Mouse (Mus musculus) heart, adult 9 months (tissue): ENCODE data around the gene Prom1.

Experiments used
- DNase-seq, 2 experiments: peaks; one replicate each; pipeline ENCODE4 v3.0.0; 2022; ENCODE audit warnings: low spot score in 2 of 2

Gene Prom1

DNA sequence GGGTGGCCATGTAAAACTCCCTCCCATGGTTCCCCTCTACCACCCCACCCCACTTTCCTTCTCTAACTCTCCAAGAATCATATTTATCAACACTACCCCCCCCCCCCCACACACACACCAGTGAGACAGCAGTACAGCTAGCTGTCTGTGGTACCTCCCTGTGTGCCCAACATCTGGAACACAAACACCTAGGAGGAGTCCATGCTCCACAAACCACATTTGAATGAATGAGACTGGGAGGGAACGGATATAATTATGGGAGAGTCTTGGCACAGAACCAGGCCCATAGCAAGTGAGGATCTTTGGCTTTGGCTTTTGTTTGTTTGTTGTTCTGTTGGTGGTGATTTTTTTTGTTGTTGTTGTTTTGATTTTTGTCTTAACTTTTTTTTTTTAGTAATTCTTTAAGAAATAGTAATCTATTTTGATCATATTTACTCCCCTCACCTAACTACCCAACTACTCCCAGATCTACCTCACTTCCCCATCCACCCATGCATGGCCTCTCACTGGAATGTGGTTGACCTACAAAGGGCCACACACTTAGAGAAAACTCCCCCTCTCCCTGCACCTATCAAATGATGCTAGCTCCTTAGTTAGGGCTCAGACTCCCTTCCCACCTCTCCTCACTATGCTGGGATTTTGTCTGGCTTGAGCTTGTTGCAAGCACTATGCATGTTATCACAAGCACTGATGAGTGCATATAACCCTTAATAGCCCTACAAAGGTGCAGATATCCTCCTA, 124.8 kb downstream of the Prom1 start:
- no peak for DNase-seq

DNA sequence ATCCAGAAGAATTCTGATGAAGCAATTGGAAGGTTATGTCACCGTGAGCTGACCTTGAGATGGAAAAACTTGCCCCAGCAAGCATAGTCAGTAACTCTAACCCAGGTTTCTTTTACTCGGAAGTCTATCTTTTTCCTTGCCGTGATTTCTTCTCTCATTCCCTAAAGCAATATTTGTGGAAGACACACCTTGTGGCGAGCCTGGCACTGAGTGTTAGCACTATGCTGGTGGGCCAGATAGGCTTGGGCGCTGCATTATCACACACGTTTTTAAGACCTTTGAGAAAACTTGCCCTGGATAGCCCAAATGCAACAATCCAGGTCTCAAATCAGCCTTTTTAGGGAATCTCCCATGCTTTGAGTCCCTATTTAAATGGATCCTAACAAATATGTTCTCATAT, 127.7 kb downstream of the Prom1 start:
- DNase-seq: no peak

DNA sequence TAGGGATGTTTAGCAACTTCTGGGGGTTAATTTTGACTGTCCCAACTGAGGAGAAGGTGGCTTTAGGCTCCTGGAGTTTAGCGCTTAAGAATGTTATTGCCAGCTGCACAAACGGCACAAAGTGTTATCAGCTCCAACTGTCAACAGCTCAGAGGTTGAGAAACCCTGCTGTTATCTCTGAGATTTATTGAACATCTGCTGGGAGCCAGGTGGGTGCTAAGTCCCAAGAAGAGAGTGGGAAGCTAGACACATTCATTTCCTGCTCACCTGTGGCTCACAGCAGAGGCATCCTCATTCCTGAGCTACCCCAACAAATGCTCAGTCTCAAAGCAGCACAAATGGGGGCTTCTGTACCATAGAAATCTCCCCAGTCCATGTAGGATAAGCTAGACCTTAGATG, 130.7 kb downstream of the Prom1 start:
- DNase-seq: no peak

DNA sequence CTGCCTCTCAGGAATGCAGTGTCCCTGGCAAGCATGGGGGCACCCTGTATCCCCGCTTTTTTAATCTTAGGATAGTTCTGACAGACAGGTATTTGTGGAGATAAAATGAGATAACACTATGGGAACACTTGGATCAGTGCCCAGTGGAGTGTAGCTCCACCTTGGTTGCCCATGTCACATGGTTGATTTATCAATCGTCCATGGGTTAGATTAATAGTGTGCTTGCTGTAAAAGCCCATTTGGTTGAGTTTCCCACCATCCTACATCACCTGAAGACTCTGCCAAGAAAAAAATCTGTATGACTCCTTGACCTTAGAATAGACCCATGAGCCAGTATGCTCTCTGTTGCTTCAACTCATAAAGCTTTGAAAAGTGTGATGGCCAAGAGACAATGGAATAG, 131.3 kb downstream of the Prom1 start:
- DNase-seq: no peak

DNA sequence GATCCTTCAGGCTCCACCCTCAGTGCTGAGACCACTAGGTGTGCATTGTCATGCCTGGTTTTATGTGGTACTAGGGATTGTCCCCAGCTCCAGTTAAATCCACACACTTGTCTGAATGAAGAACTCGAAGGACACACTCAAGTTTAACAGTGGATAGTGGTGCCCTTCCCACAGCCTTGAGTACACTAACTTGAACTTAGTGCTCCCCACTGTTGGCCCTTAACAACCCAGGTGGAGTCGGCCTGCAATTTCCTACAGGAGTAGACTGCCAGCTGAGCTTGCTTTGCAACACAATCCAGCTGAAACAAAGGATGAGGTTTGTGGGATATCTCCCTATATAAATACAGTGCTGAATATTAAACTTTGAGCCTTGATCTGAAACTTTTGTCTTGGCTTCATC, 133.2 kb downstream of the Prom1 start:
- DNase-seq: no peak

DNA sequence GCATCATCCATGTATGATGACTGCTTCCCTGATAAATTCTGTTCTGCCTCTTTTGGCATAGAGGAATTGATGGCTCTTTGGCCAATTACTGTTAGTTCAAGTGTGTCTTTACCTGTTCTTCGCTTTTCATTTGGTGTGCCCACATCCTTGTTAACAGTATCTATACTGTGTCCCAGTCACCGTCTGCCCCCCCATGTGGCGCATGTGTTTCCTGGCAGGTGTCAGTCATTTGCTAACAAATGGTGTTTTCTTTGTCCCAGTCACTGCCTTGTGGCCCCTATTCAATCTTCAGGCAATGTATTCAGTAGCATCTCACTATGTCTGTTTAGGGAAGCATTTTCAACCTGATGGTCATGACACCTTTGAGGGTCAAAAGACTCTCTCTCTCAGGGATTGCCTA, 140.8 kb downstream of the Prom1 start:
- no peak for DNase-seq

DNA sequence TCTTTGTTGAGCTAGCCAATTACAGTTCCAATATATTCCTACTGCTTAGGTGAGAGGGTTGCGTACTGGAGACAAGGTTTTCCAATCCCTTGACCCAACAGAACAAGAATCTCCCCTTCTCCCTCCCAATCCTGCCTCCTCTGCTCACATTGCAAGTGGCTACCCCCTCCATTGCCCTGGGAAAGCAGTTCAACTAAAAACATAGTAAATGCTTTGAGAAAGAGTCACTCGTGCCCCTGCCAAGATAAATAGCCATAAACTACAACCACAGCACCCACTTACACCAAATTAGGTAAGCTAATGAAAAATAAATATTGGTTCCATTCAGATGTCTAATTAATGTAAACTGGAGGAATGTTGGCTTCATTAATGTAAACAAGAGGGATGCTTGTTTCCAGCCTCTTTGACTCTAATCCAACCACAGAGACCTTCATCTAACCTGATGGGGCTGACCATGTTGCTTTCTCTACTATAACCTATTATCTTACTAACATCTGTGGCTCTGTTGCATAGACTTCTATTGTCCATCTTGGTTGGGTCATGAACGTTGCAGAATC, 141.9 kb downstream of the Prom1 start:
- no peak for DNase-seq

DNA sequence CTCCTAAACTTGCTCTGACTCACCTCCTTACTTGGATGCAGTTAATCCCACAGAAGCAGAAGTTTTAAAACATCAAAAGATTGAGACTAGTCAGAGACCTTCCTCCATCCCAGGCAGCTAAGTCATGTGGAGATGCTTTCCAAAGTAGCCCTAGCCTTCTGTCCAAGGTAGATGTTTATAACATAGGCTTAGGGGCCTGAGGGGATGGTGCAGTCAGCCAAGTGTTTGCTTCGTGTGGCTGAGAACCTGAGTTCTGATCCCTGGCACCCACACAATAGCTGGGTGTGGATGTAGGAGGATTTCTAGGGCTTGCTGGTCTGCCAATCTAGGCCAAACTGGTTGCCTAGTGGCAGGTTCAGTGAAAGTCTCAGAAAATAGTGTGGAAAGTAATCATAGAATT, 148.6 kb downstream of the Prom1 start:
- no peak for DNase-seq

DNA sequence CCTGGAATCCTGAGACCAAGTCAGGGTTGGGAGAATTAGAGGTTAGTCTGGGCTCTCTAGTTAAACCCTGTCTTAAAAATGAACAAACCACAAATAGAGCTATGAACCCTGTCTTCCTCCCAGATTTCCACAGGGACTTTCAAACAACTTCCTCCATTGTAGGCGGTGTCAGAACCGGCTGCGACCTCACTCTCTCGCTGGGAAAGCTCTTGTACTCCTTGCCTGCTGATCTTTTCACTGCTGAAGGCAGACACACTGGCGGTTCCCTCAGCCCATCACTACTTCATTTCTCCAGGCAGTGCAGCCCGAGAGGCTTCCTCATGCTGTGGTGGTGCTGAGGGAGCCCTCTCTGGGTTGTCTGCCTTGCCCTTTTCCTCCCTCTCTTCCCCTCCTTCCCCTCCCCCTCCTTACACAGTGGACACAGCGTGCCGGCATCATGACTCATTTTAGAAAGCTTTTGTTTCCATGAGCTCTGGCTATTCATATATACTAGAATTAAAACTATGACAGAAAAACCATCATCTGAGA, 153.0 kb downstream of the Prom1 start:
- peak; percentile 16 to 21 for DNase-seq

DNA sequence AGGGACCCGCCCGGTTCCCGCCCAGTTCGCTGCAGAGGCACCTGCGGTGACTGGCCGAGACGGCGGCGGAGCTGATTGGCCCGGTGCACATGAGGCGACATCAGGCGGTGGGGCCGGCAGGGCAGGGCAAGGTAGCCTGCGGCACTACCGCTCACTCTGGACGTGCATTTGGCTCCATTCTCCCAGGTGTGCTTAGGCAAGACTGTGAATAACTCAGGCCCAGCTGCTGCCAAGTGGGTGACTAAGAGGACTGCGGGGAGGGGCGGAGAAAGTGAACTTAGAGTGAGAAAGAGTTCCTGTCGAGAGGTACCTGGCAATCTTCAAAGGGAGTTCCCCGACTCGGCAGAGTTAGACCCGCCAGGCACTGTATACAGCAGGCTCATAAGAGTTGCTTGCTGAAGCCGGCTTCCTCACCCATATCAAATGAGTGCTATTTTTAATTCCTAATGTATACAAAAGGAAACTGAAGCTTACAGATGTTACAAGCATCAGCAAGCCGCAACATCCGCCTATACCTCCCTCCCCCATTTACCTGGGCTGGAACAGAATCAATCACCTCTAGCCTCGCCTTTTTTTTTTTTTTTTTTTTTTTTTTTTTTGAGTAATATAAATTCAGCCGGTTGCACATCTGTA, 153.6 kb downstream of the Prom1 start:
- DNase-seq: peak; percentile 13 to 21

DNA sequence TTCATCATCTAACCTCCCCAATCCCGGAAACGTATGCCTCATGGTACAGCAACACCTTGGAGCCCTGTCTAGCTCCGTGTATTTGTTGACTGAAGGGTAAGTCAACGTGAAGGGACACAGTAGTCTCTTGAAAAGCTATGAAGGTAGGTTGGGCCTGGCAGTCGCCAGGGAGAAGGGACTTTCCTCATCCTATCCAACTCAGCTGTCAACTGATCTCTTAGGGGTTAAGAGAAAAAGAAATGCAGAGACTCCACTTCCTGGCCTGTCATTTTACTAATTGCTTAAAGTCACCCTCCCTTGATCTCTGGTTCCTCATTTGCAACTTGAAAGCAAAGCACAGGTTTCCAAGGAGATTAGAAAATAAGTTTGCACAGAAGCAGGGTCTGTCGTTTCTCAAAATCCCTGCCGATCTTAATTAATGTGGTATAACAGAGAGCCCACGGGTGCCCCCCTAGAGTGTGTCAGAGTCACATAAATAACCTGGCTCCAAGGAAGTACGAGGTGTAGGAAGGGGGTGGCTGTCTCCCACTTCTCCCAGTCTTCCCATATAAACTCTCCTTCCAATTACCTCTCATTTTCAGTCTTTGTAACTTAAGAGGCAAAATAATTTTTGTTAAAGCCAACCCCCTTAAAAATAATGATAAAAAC, 154.4 kb downstream of the Prom1 start:
- DNase-seq: no peak
